Mouse (Mus musculus) thymus, adult 2 months (tissue): ENCODE results near the gene Bub1b. TPM values are rescaled to one million over a fixed set of nuclear protein-coding genes. Genes with fewer than 3 reads are reported as not detected.
A peak's percentile ranks its signal among the peaks of the same experiment; 100 is the strongest.

Experiments
- DNase-seq: peaks from one replicate; pipeline ENCODE4 v3.0.0; 2021
- H3K27ac ChIP-seq: fragments of 200-500 bp; 2 replicates; pipeline ENCODE4 v1.5.1; 2012; ENCODE audit warnings: low read length, control low read depth; ENCODE audit not compliant: control insufficient read depth, insufficient read depth
- H3K27me3 ChIP-seq: fragments of 200-500 bp; 2 replicates; pipeline ENCODE4 v1.6.1; 2012; ENCODE audit warnings: mild to moderate bottlenecking, low read length, moderate library complexity, mixed read lengths; ENCODE audit not compliant: control insufficient read depth, insufficient read depth
- H3K36me3 ChIP-seq: fragments of 200-500 bp; 2 replicates; pipeline ENCODE4 v1.6.1; 2012; ENCODE audit warnings: mild to moderate bottlenecking, low read length, moderate library complexity; ENCODE audit not compliant: control insufficient read depth, insufficient read depth
- H3K4me1 ChIP-seq: fragments of 200-500 bp; replicated peaks from 2 replicates; pipeline ENCODE4 v1.6.1; 2012; ENCODE audit warnings: low read length; ENCODE audit not compliant: control insufficient read depth, insufficient read depth
- H3K4me3 ChIP-seq: fragments of 200-500 bp; 2 replicates; pipeline ENCODE4 v1.5.1; 2012; ENCODE audit warnings: mild to moderate bottlenecking, low read length, control low read depth, moderate library complexity; ENCODE audit not compliant: control insufficient read depth, insufficient read depth
- CTCF ChIP-seq: fragments of 200-500 bp; IDR thresholded peaks from 2 replicates; pipeline ENCODE4 v1.5.1; 2012; ENCODE audit warnings: mild to moderate bottlenecking, control low read depth, low read length, moderate library complexity, borderline replicate concordance; ENCODE audit not compliant: control insufficient read depth, poor library complexity, insufficient read depth; ENCODE audit errors: extremely low read depth
- POLR2A ChIP-seq: fragments of 200-500 bp; IDR thresholded peaks from 2 replicates; pipeline ENCODE4 v1.6.1; 2012; ENCODE audit warnings: mild to moderate bottlenecking, low read length, control low read depth, moderate library complexity; ENCODE audit not compliant: control insufficient read depth, poor library complexity, insufficient read depth; ENCODE audit errors: extremely low read depth
- WGBS: fragments of 180-500 bp; shearing (Covaris S2); methylation state at CpG from one replicate; pipeline ENCODE4 v1.1.7; 2018; 5-methylcytosine and 5-hydroxymethylcytosine counted together
- polyA plus RNA-seq: library from polyadenylated mRNA; depleted of rRNA; stranded (reverse); fragments of >200 nt; gene quantifications from 2 replicates; pipeline ENCODE4 v1.2.3, GENCODE M21; 2012

Bub1b gene
- polyA plus RNA-seq, 1 experiment = 42.0 TPM

DNA sequence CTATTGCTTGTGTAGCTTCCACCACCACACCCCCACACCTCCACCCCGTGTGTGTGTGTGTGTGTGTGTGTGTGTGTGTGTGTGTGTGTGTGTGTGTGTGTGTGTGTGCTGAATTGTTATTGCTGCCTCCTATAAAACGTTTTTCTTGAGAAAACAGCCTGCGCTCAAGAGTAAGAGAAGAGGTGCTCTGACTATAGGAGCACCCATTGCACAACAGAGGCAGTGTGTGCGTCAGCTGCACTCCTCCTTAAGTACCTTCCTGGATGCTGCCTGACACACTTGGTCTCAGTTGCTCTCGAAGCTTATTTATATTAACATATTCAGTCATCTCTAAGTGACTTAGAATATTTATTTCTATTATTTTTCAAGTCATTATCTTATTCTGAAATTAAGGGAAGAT, 20.0 kb downstream of the Bub1b start:
- TF ChIP-seq POLR2A = no peak
- TF ChIP-seq CTCF = no peak
- no peak overlapping the region for H3K27ac ChIP-seq
- H3K4me3 ChIP-seq = no peak overlapping the region
- no peaks in the 10 kb centered on the region for H3K27me3 ChIP-seq
- no peak for DNase-seq
- no peaks in the 10 kb centered on the region for H3K4me1 ChIP-seq
- 83% methylated on average over 5 of the region's 5 CpGs for WGBS
- H3K36me3 ChIP-seq = peaks cover 82% of the 10 kb centered on the region

- Histone ChIP-seq H3K36me3 (peaks cover 88% of the 10 kb centered on the region), H3K4me3 (no peak overlapping the region), H3K27me3 (no peaks in the 10 kb centered on the region), H3K4me1 (no peaks in the 10 kb centered on the region), H3K27ac (no peak overlapping the region)
- no peak for TF ChIP-seq CTCF
- TF ChIP-seq POLR2A = no peak
- DNase-seq = no peak
- WGBS = 96% methylated on average over 2 of the region's 2 CpGs
Observed at GRCm38 (mm10) chr2:118620101-118620500, 22.1 kb downstream of the Bub1b start.

GRCm38 (mm10) chr2:118620608-118621007, 22.6 kb downstream of the Bub1b start:
- Histone ChIP-seq H3K36me3 (peaks cover 88% of the 10 kb centered on the region), H3K27ac (no peak overlapping the region), H3K27me3 (no peaks in the 10 kb centered on the region), H3K4me1 (no peaks in the 10 kb centered on the region), H3K4me3 (no peak overlapping the region)
- WGBS = 83% methylated on average over 8 of the region's 8 CpGs
- DNase-seq = no peak
- TF ChIP-seq CTCF (no peak), POLR2A (no peak)

- Histone ChIP-seq H3K27ac (no peak overlapping the region), H3K4me1 (no peaks in the 10 kb centered on the region), H3K27me3 (no peaks in the 10 kb centered on the region), H3K4me3 (no peak overlapping the region), H3K36me3 (peaks cover 78% of the 10 kb centered on the region)
- TF ChIP-seq CTCF (no peak), POLR2A (no peak)
- no peak for DNase-seq
- 99% methylated on average over 6 of the region's 6 CpGs for WGBS
Observed at GRCm38 (mm10) chr2:118629276-118629675, 31.3 kb downstream of the Bub1b start.

- DNase-seq = no peak
- TF ChIP-seq CTCF = no peak
- H3K36me3 ChIP-seq = peaks cover 72% of the 10 kb centered on the region
- H3K4me1 ChIP-seq = 0 out of 2 replicates have a peak, but pooled peaks cover 2% of the 10 kb centered on the region
- H3K4me3 ChIP-seq = no peak overlapping the region
- H3K27ac ChIP-seq = no peak overlapping the region
- 94% methylated on average over 5 of the region's 5 CpGs for WGBS
- H3K27me3 ChIP-seq = no peaks in the 10 kb centered on the region
Observed at GRCm38 (mm10) chr2:118633441-118633840, 35.4 kb downstream of the Bub1b start.

GRCm38 (mm10) chr2:118637258-118637657, 39.2 kb downstream of the Bub1b start:
- DNase-seq = no peak
- H3K4me1 ChIP-seq = peaks cover 9% of the 10 kb centered on the region
- WGBS = 98% methylated on average over 5 of the region's 5 CpGs
- H3K36me3 ChIP-seq = peaks cover 52% of the 10 kb centered on the region
- H3K4me3 ChIP-seq = no peak overlapping the region
- H3K27me3 ChIP-seq = no peaks in the 10 kb centered on the region
- TF ChIP-seq CTCF (no peak), POLR2A (no peak)
- H3K27ac ChIP-seq = no peak overlapping the region

GRCm38 (mm10) chr2:118637888-118638526, 40.0 kb downstream of the Bub1b start:
- Histone ChIP-seq H3K4me1 (peaks cover 16% of the 10 kb centered on the region), H3K36me3 (peaks cover 45% of the 10 kb centered on the region), H3K4me3 (no peak overlapping the region), H3K27me3 (no peaks in the 10 kb centered on the region), H3K27ac (no peak overlapping the region)
- TF ChIP-seq POLR2A (no peak), CTCF (no peak)
- peak; percentile 78 for DNase-seq
- 37% methylated on average over 8 of the region's 8 CpGs for WGBS
